Mouse (Mus musculus): ENCODE measurements around the gene Nav2. TPM values are rescaled to one million over a fixed set of nuclear protein-coding genes. Genes with fewer than 3 reads are reported as not detected.

Gene Nav2
- polyA plus RNA-seq, 1 experiment, result 1.3 TPM

GRCm38 (mm10) chr7:49242261-49242660 lies 333.7 kb downstream of the Nav2 start:
- Histone ChIP-seq H3K4me1 (peaks cover 34% of the 10 kb centered on the region), H3K36me3 (replicated peaks; ENCODE audit: low read length) (no peaks in the 10 kb centered on the region), H3K9me3 (peaks cover 3% of the 10 kb centered on the region; the same call in 1 of the 2 replicates), H3K27me3 (replicated peaks) (peaks cover 88% of the 10 kb centered on the region), H3K4me3 (replicated peaks) (no peak overlapping the region)
- TF ChIP-seq FLI1 (IDR thresholded peaks at IDR 0.05; ENCODE audit: low read length), result no peak

GRCm38 (mm10) chr7:49243079-49243478 lies 334.6 kb downstream of the Nav2 start:
- Histone ChIP-seq H3K4me1 (peaks cover 39% of the 10 kb centered on the region), H3K36me3 (replicated peaks; ENCODE audit: low read length) (no peaks in the 10 kb centered on the region), H3K4me3 (replicated peaks) (no peak overlapping the region), H3K9me3 (no peaks in the 10 kb centered on the region; the same call in 1 of the 2 replicates), H3K27me3 (replicated peaks) (peaks cover 90% of the 10 kb centered on the region)
- TF ChIP-seq FLI1 (IDR thresholded peaks at IDR 0.05; ENCODE audit: low read length) (no peak), GATA1 (IDR thresholded peaks at IDR 0.05; ENCODE audit: borderline replicate concordance, low read length) (no peak)

- Histone ChIP-seq H3K4me1 (peaks cover 36% of the 10 kb centered on the region), H3K36me3 (replicated peaks; ENCODE audit: low read length) (no peaks in the 10 kb centered on the region), H3K4me3 (replicated peaks) (peak overlapping the region; percentile 91), H3K27me3 (replicated peaks) (peaks cover 95% of the 10 kb centered on the region), H3K9me3 (no peaks in the 10 kb centered on the region; the same call in 1 of the 2 replicates)
- TF ChIP-seq GATA1 (IDR thresholded peaks at IDR 0.05; ENCODE audit: borderline replicate concordance, low read length) (no peak), FLI1 (IDR thresholded peaks at IDR 0.05; ENCODE audit: low read length) (no peak)
Observed at GRCm38 (mm10) chr7:49245537-49246239, 337.2 kb downstream of the Nav2 start.

- Histone ChIP-seq H3K36me3 (replicated peaks; ENCODE audit: low read length) (no peaks in the 10 kb centered on the region), H3K27me3 (replicated peaks) (peaks cover 94% of the 10 kb centered on the region), H3K4me1 (peaks cover 31% of the 10 kb centered on the region), H3K9me3 (no peaks in the 10 kb centered on the region; the same call in 1 of the 2 replicates), H3K4me3 (replicated peaks) (peak overlapping the region; percentile 91)
- no peak for TF ChIP-seq FLI1 (IDR thresholded peaks at IDR 0.05; ENCODE audit: low read length)
- TF ChIP-seq GATA1 (IDR thresholded peaks at IDR 0.05; ENCODE audit: borderline replicate concordance, low read length), result no peak
Observed at GRCm38 (mm10) chr7:49246240-49246578, 337.7 kb downstream of the Nav2 start.

- H3K4me3 ChIP-seq (replicated peaks), result peak overlapping the region; percentile 91
- no peak for TF ChIP-seq GATA1 (IDR thresholded peaks at IDR 0.05; ENCODE audit: borderline replicate concordance, low read length)
- TF ChIP-seq FLI1 (IDR thresholded peaks at IDR 0.05; ENCODE audit: low read length), result no peak
- H3K4me1 ChIP-seq, result peaks cover 31% of the 10 kb centered on the region
- no peaks in the 10 kb centered on the region; the same call in 1 of the 2 replicates for H3K9me3 ChIP-seq
- H3K36me3 ChIP-seq (replicated peaks; ENCODE audit: low read length), result no peaks in the 10 kb centered on the region
- H3K27me3 ChIP-seq (replicated peaks), result peaks cover 93% of the 10 kb centered on the region
Observed at GRCm38 (mm10) chr7:49246584-49247481, 338.3 kb downstream of the Nav2 start.

- TF ChIP-seq GATA1 (IDR thresholded peaks at IDR 0.05; ENCODE audit: borderline replicate concordance, low read length) (no peak), FLI1 (IDR thresholded peaks at IDR 0.05; ENCODE audit: low read length) (no peak)
- H3K27me3 ChIP-seq (replicated peaks), result peaks cover 91% of the 10 kb centered on the region
- H3K9me3 ChIP-seq, result no peaks in the 10 kb centered on the region; the same call in 1 of the 2 replicates
- H3K4me3 ChIP-seq (replicated peaks), result peak overlapping the region; percentile 91
- peaks cover 38% of the 10 kb centered on the region for H3K4me1 ChIP-seq
- H3K36me3 ChIP-seq (replicated peaks; ENCODE audit: low read length), result no peaks in the 10 kb centered on the region
Observed at GRCm38 (mm10) chr7:49247744-49248331, 339.3 kb downstream of the Nav2 start.

- H3K36me3 ChIP-seq (replicated peaks; ENCODE audit: low read length), result no peaks in the 10 kb centered on the region
- no peak for TF ChIP-seq FLI1 (IDR thresholded peaks at IDR 0.05; ENCODE audit: low read length)
- no peak for TF ChIP-seq GATA1 (IDR thresholded peaks at IDR 0.05; ENCODE audit: borderline replicate concordance, low read length)
- H3K27me3 ChIP-seq (replicated peaks), result peaks cover 84% of the 10 kb centered on the region
- H3K4me1 ChIP-seq, result peaks cover 43% of the 10 kb centered on the region
- no peaks in the 10 kb centered on the region; the same call in 1 of the 2 replicates for H3K9me3 ChIP-seq
- peak overlapping the region; percentile 91 for H3K4me3 ChIP-seq (replicated peaks)
Observed at GRCm38 (mm10) chr7:49248333-49249086, 340.0 kb downstream of the Nav2 start.

- peaks cover 43% of the 10 kb centered on the region for H3K4me1 ChIP-seq
- H3K36me3 ChIP-seq (replicated peaks; ENCODE audit: low read length), result no peaks in the 10 kb centered on the region
- H3K27me3 ChIP-seq (replicated peaks), result peaks cover 75% of the 10 kb centered on the region
- H3K4me3 ChIP-seq (replicated peaks), result no peak overlapping the region
- TF ChIP-seq GATA1 (IDR thresholded peaks at IDR 0.05; ENCODE audit: borderline replicate concordance, low read length) (no peak), FLI1 (IDR thresholded peaks at IDR 0.05; ENCODE audit: low read length) (no peak)
- no peaks in the 10 kb centered on the region; the same call in 1 of the 2 replicates for H3K9me3 ChIP-seq
Observed at GRCm38 (mm10) chr7:49249462-49249861, 340.9 kb downstream of the Nav2 start.

GRCm38 (mm10) chr7:49249996-49250395 lies 341.5 kb downstream of the Nav2 start:
- TF ChIP-seq FLI1 (IDR thresholded peaks at IDR 0.05; ENCODE audit: low read length), result no peak
- no peak for TF ChIP-seq GATA1 (IDR thresholded peaks at IDR 0.05; ENCODE audit: borderline replicate concordance, low read length)
- Histone ChIP-seq H3K27me3 (replicated peaks) (peaks cover 69% of the 10 kb centered on the region), H3K4me3 (replicated peaks) (peak overlapping the region; percentile 66), H3K36me3 (replicated peaks; ENCODE audit: low read length) (no peaks in the 10 kb centered on the region), H3K9me3 (no peaks in the 10 kb centered on the region; the same call in 1 of the 2 replicates), H3K4me1 (peaks cover 43% of the 10 kb centered on the region)
